Mouse (Mus musculus) CH12.LX (cell line): ENCODE measurements around the gene Tnp2. TPM values are rescaled to one million over a fixed set of nuclear protein-coding genes. Genes with fewer than 3 reads are reported as not detected.

Source experiments
- DNase-seq: peaks from one replicate; pipeline ENCODE4 v3.0.0-alpha.2; 2013; ENCODE audit errors: extremely low read depth
- H3K27ac ChIP-seq: 2 replicates; pipeline ENCODE4 v1.5.1; 2012; ENCODE audit warnings: low read depth, mild to moderate bottlenecking, control low read depth, moderate library complexity; ENCODE audit not compliant: insufficient read depth
- H3K27me3 ChIP-seq: replicated peaks from 2 replicates; pipeline ENCODE3; 2012; ENCODE audit warnings: inconsistent platforms
- H3K36me3 ChIP-seq, 2 experiments: replicated peaks in 1 of 2; 2 replicates each; pipeline versions ENCODE3 to v1.6.1; 2012; ENCODE audit warnings: inconsistent platforms in 1 of 2, low read length in 1 of 2, mild to moderate bottlenecking in 1 of 2, mixed read lengths in 1 of 2, moderate library complexity in 1 of 2; ENCODE audit not compliant: control insufficient read depth in 1 of 2, insufficient read depth in 1 of 2
- H3K4me1 ChIP-seq, 2 experiments: 2 replicates each; pipeline ENCODE4 v1.6.1; 2012; ENCODE audit warnings: inconsistent platforms in 1 of 2, moderate library complexity in 1 of 2; ENCODE audit not compliant: insufficient read depth in 2 of 2, control insufficient read depth in 1 of 2
- H3K4me2 ChIP-seq: 2 replicates; pipeline ENCODE4 v1.6.1; 2012; ENCODE audit warnings: low read depth, mild to moderate bottlenecking, control low read depth; ENCODE audit not compliant: poor library complexity, insufficient read depth, severe bottlenecking
- H3K4me3 ChIP-seq, 3 experiments: fragments of 150-350 bp in 1 of 3; sonication (generic) in 1 of 3; replicated peaks in 1 of 3; 2 replicates each; pipeline versions ENCODE3 to v1.5.1; 2011 to 2012; ENCODE audit warnings: low read depth in 2 of 3, low read length in 2 of 3, mild to moderate bottlenecking in 2 of 3, moderate library complexity in 2 of 3, control low read depth in 1 of 3, improper control_type of control experiment in 1 of 3, inconsistent platforms in 1 of 3, mixed read lengths in 1 of 3; ENCODE audit not compliant: poor library complexity in 1 of 3
- H3K79me2 ChIP-seq: replicated peaks from 2 replicates; pipeline ENCODE4 v1.6.1; 2012; ENCODE audit warnings: mild to moderate bottlenecking, moderate library complexity; ENCODE audit not compliant: control insufficient read depth, poor library complexity, insufficient read depth, severe bottlenecking; ENCODE audit errors: extremely low read depth
- H3K9ac ChIP-seq: 2 replicates; pipeline ENCODE4 v1.6.1; 2012; ENCODE audit warnings: low read depth, mild to moderate bottlenecking, control low read depth, moderate library complexity; ENCODE audit not compliant: insufficient read depth
- H3K9me3 ChIP-seq: replicated peaks from 2 replicates; pipeline ENCODE3; 2012; ENCODE audit warnings: low read length, inconsistent platforms, mixed read lengths
- CHD1 ChIP-seq: IDR thresholded peaks from 2 replicates; pipeline ENCODE4 v1.6.1; 2012; ENCODE audit warnings: low read depth, low read length, improper control_type of control experiment, inconsistent platforms
- CHD2 ChIP-seq: IDR thresholded peaks from 2 replicates; pipeline ENCODE4 v1.6.1; 2011; ENCODE audit warnings: low read length, improper control_type of control experiment
- ELF1 ChIP-seq: IDR thresholded peaks from 2 replicates; pipeline ENCODE4 v1.6.1; 2014; ENCODE audit warnings: low read depth, mild to moderate bottlenecking, inconsistent platforms, low read length, improper control_type of control experiment
- EP300 ChIP-seq: IDR thresholded peaks from 2 replicates; pipeline ENCODE4 v1.6.1; 2011; ENCODE audit warnings: low read length, improper control_type of control experiment
- HCFC1 ChIP-seq: IDR thresholded peaks from 2 replicates; pipeline ENCODE4 v1.6.1; 2012; ENCODE audit warnings: low read depth, mild to moderate bottlenecking, inconsistent platforms, low read length, improper control_type of control experiment
- IRF4 ChIP-seq: IDR thresholded peaks from 2 replicates; pipeline ENCODE4 v1.6.1; 2014; ENCODE audit warnings: low read depth, mild to moderate bottlenecking, inconsistent platforms, low read length, improper control_type of control experiment
- JUN ChIP-seq: IDR thresholded peaks from 2 replicates; pipeline ENCODE4 v1.6.1; 2011; ENCODE audit warnings: low read depth, mild to moderate bottlenecking, low read length, improper control_type of control experiment, moderate library complexity; ENCODE audit not compliant: insufficient read depth
- JUND ChIP-seq: conservative IDR thresholded peaks from 2 replicates; pipeline ENCODE4 v1.6.1; 2011; ENCODE audit warnings: low read depth, low read length, improper control_type of control experiment
- KAT2A ChIP-seq: IDR thresholded peaks from 2 replicates; pipeline ENCODE4 v1.6.1; 2012; ENCODE audit warnings: low read length, improper control_type of control experiment, inconsistent platforms; ENCODE audit not compliant: insufficient replicate concordance
- NELFE ChIP-seq: IDR thresholded peaks from 2 replicates; pipeline ENCODE4 v1.6.1; 2011; ENCODE audit warnings: low read depth, low read length, improper control_type of control experiment
- PAX5 ChIP-seq: IDR thresholded peaks from 2 replicates; pipeline ENCODE4 v1.6.1; 2012; ENCODE audit warnings: low read length, inconsistent platforms, mixed read lengths
- POLR2A ChIP-seq: IDR thresholded peaks from 2 replicates; pipeline ENCODE4 v1.6.1; 2011; ENCODE audit warnings: low read depth, mild to moderate bottlenecking, improper control_type of control experiment, low read length
- POLR2AphosphoS2 ChIP-seq: IDR thresholded peaks from 2 replicates; pipeline ENCODE4 v1.6.1; 2011; ENCODE audit warnings: low read depth, low read length, improper control_type of control experiment
- RAD21 ChIP-seq: IDR thresholded peaks from 2 replicates; pipeline ENCODE4 v1.6.1; 2011; ENCODE audit warnings: low read depth, mild to moderate bottlenecking, low read length, improper control_type of control experiment, moderate library complexity
- RCOR1 ChIP-seq: conservative IDR thresholded peaks from 2 replicates; pipeline ENCODE4 v1.6.1; 2012; ENCODE audit warnings: low read depth, mild to moderate bottlenecking, inconsistent platforms, low read length, improper control_type of control experiment
- TBP ChIP-seq: conservative IDR thresholded peaks from 2 replicates; pipeline ENCODE4 v1.6.1; 2011; ENCODE audit warnings: low read depth, low read length, improper control_type of control experiment
- USF1 ChIP-seq: IDR thresholded peaks from 2 replicates; pipeline ENCODE4 v1.6.1; 2014; ENCODE audit warnings: low read depth, mild to moderate bottlenecking, inconsistent platforms, low read length, improper control_type of control experiment
- USF2 ChIP-seq: conservative IDR thresholded peaks from 2 replicates; pipeline ENCODE4 v1.6.1; 2011; ENCODE audit warnings: low read depth, low read length, improper control_type of control experiment
- ZC3H11A ChIP-seq: IDR thresholded peaks from 2 replicates; pipeline ENCODE4 v1.6.1; 2012; ENCODE audit warnings: low read depth, mild to moderate bottlenecking, inconsistent platforms, low read length, improper control_type of control experiment
- ZKSCAN1 ChIP-seq: IDR thresholded peaks from 2 replicates; pipeline ENCODE4 v1.6.1; 2012; ENCODE audit warnings: low read depth, inconsistent platforms, low read length, improper control_type of control experiment, borderline replicate concordance
- ZMIZ1 ChIP-seq: IDR thresholded peaks from 2 replicates; pipeline ENCODE4 v1.6.1; 2012; ENCODE audit warnings: low read depth, mild to moderate bottlenecking, inconsistent platforms, low read length, improper control_type of control experiment
- dilution Hi-C: fragments of 300-500 bp; cut with MboI; formaldehyde crosslinking; loops from 2 replicates; pipeline ENCODE4 v1.14.3; 2020; ENCODE audit warnings: low sequenced_read_pairs; ENCODE audit not compliant: extremely low pct_unique_long_range_greater_than_20kb, extremely low pct_ligation_motif_present
- in situ Hi-C: fragments of 300-500 bp; cut with MboI; formaldehyde crosslinking; loops from 3 replicates; pipeline ENCODE4 v1.14.3; 2019; ENCODE audit warnings: low sequenced_read_pairs, low pct_ligation_motif_present, low pct_unique_long_range_greater_than_20kb, mixed read lengths
- polyA plus RNA-seq: library from polyadenylated mRNA; unstranded; fragments of >175 nt; gene quantifications from 2 replicates; pipeline ENCODE4 v1.2.1, GENCODE M21; 2012; ENCODE audit warnings: low read depth; ENCODE audit not compliant: insufficient read length
- total RNA-seq, 2 experiments: library from RNA; depleted of rRNA; stranded (reverse); fragments of 300-350 nt in 1 of 2; fragments of >200 nt in 1 of 2; gene quantifications; 2 replicates each; pipeline ENCODE4 v1.2.3; 2012 to 2014

Gene Tnp2
- total and polyA plus RNA-seq, 3 experiments, result 0.25 to 0.43 TPM; not detected in 1

- dilution Hi-C loops, result no loop called here
- Histone ChIP-seq H3K27ac (no peak overlapping the region), H3K9me3 (no peaks in the 10 kb centered on the region), H3K36me3 (no peaks in the 10 kb centered on the region), H3K27me3 (peaks cover 2% of the 10 kb centered on the region), H3K9ac (no peak overlapping the region)
- DNase-seq, result no peak
- TF ChIP-seq NELFE, result no peak
- no peak for TF ChIP-seq ELF1
- no peak for TF ChIP-seq PAX5
- TF ChIP-seq ZC3H11A, result no peak
- TF ChIP-seq EP300, result no peak
- TF ChIP-seq CHD2, result no peak
- TF ChIP-seq JUND, result no peak
- TF ChIP-seq JUN, result no peak
- no peak for TF ChIP-seq KAT2A
- no peak for TF ChIP-seq RAD21
- TF ChIP-seq HCFC1, result no peak
- TF ChIP-seq RCOR1, result no peak
- TF ChIP-seq TBP, result no peak
- TF ChIP-seq ZMIZ1, result no peak
- TF ChIP-seq POLR2AphosphoS2, result no peak
- TF ChIP-seq ZKSCAN1, result no peak
- no peak for TF ChIP-seq IRF4
- TF ChIP-seq, all 38 proteins: peak for 0
- H3K4me3 ChIP-seq, result no peak overlapping the region
- in situ Hi-C loops, result no loop called here
- no peaks in the 10 kb centered on the region for H3K79me2 ChIP-seq
- peaks cover 28 to 53% of the 10 kb centered on the region in 2 experiments for H3K4me1 ChIP-seq
- H3K4me2 ChIP-seq, result no peak overlapping the region
Measured at GRCm38 (mm10) chr16:10763540-10764264, 24.8 kb downstream of the Tnp2 start.

GRCm38 (mm10) chr16:10762569-10763180 is 25.8 kb downstream of the Tnp2 start:
- no peaks in the 10 kb centered on the region for H3K9me3 ChIP-seq
- no peak overlapping the region for H3K9ac ChIP-seq
- dilution Hi-C loops (no loop called here), in situ Hi-C loops (no loop called here)
- no peak overlapping the region for H3K27ac ChIP-seq
- TF ChIP-seq CHD1 (no peak), JUN (no peak), ELF1 (no peak), POLR2A (no peak), USF1 (no peak), JUND (no peak), USF2 (no peak)
- H3K79me2 ChIP-seq, result no peaks in the 10 kb centered on the region
- H3K4me2 ChIP-seq, result no peak overlapping the region
- H3K36me3 ChIP-seq, result no peaks in the 10 kb centered on the region
- H3K4me1 ChIP-seq, result peaks cover 31 to 53% of the 10 kb centered on the region in 2 experiments
- H3K27me3 ChIP-seq, result no peaks in the 10 kb centered on the region
- H3K4me3 ChIP-seq, result no peak overlapping the region
- no peak for DNase-seq
